Mouse (Mus musculus): ENCODE measurements around the gene Hcar1. TPM values are rescaled to one million over a fixed set of nuclear protein-coding genes. Genes with fewer than 3 reads are reported as not detected.

The Hcar1 gene
- polyA plus RNA-seq, 1 experiment from 2014 or later = 0.51 TPM

- H3K4me3 ChIP-seq (replicated peaks; ENCODE audit: low read length) = no peak overlapping the region
- no peaks in the 10 kb centered on the region for H3K9me3 ChIP-seq (ENCODE audit: control insufficient read depth, low read length)
- H3K4me2 ChIP-seq (replicated peaks) = no peak overlapping the region
- no peak overlapping the region for H3K9ac ChIP-seq
- no peaks in the 10 kb centered on the region for H3K4me1 ChIP-seq (replicated peaks; ENCODE audit: control insufficient read depth, insufficient read depth, low read length)
- H3K27me3 ChIP-seq (ENCODE audit: control insufficient read depth, insufficient read depth, low read length) = no peaks in the 10 kb centered on the region
- WGBS = 88% methylated on average over 11 of the region's 11 CpGs
- no peak for DNase-seq (ENCODE audit: low spot score)
- no peak overlapping the region for H3K27ac ChIP-seq
- ATAC-seq (ENCODE audit: low FRiP score) = no peak
- no peaks in the 10 kb centered on the region for H3K36me3 ChIP-seq (replicated peaks; ENCODE audit: control insufficient read depth, insufficient read depth)
These were observed 16.6 kb upstream of the Hcar1 start for GRCm38 (mm10) chr5:123896395-123896794.

- Histone ChIP-seq H3K4me1 (replicated peaks; ENCODE audit: control insufficient read depth, insufficient read depth, low read length) (no peaks in the 10 kb centered on the region), H3K4me3 (replicated peaks; ENCODE audit: low read length) (no peak overlapping the region), H3K36me3 (replicated peaks; ENCODE audit: control insufficient read depth, insufficient read depth) (no peaks in the 10 kb centered on the region), H3K9me3 (ENCODE audit: control insufficient read depth, low read length) (no peaks in the 10 kb centered on the region), H3K27me3 (ENCODE audit: control insufficient read depth, insufficient read depth, low read length) (no peaks in the 10 kb centered on the region), H3K27ac (no peak overlapping the region), H3K9ac (no peak overlapping the region), H3K4me2 (replicated peaks) (no peak overlapping the region)
- WGBS = 93% methylated on average over 5 of the region's 5 CpGs
- DNase-seq (ENCODE audit: low spot score) (no peak), ATAC-seq (ENCODE audit: low FRiP score) (no peak)
These were observed 13.7 kb upstream of the Hcar1 start for GRCm38 (mm10) chr5:123893520-123893919.

GRCm38 (mm10) chr5:123891669-123892068 lies 11.8 kb upstream of the Hcar1 start:
- no peak overlapping the region for H3K27ac ChIP-seq
- WGBS = 57% methylated on average over 6 of the region's 6 CpGs
- H3K9me3 ChIP-seq (ENCODE audit: control insufficient read depth, low read length) = no peaks in the 10 kb centered on the region
- no peak overlapping the region for H3K4me3 ChIP-seq (replicated peaks; ENCODE audit: low read length)
- no peaks in the 10 kb centered on the region for H3K36me3 ChIP-seq (replicated peaks; ENCODE audit: control insufficient read depth, insufficient read depth)
- DNase-seq (ENCODE audit: low spot score) = peak; percentile 30
- H3K4me2 ChIP-seq (replicated peaks) = no peak overlapping the region
- no peak for ATAC-seq (ENCODE audit: low FRiP score)
- H3K9ac ChIP-seq = no peak overlapping the region
- H3K27me3 ChIP-seq (ENCODE audit: control insufficient read depth, insufficient read depth, low read length) = no peaks in the 10 kb centered on the region
- no peaks in the 10 kb centered on the region for H3K4me1 ChIP-seq (replicated peaks; ENCODE audit: control insufficient read depth, insufficient read depth, low read length)

- no peaks in the 10 kb centered on the region for H3K27me3 ChIP-seq (ENCODE audit: control insufficient read depth, insufficient read depth, low read length)
- H3K9ac ChIP-seq = no peak overlapping the region
- H3K4me1 ChIP-seq (replicated peaks; ENCODE audit: control insufficient read depth, insufficient read depth, low read length) = no peaks in the 10 kb centered on the region
- H3K4me3 ChIP-seq (replicated peaks; ENCODE audit: low read length) = no peak overlapping the region
- H3K4me2 ChIP-seq (replicated peaks) = no peak overlapping the region
- DNase-seq (ENCODE audit: low spot score) (no peak), ATAC-seq (ENCODE audit: low FRiP score) (no peak)
- no peak overlapping the region for H3K27ac ChIP-seq
- 78% methylated on average over 5 of the region's 5 CpGs for WGBS
- no peaks in the 10 kb centered on the region for H3K36me3 ChIP-seq (replicated peaks; ENCODE audit: control insufficient read depth, insufficient read depth)
- no peaks in the 10 kb centered on the region for H3K9me3 ChIP-seq (ENCODE audit: control insufficient read depth, low read length)
These were observed 11.2 kb upstream of the Hcar1 start for GRCm38 (mm10) chr5:123890987-123891386.

- 80% methylated on average over 2 of the region's 2 CpGs for WGBS
- no peaks in the 10 kb centered on the region for H3K27me3 ChIP-seq (ENCODE audit: control insufficient read depth, insufficient read depth, low read length)
- H3K36me3 ChIP-seq (replicated peaks; ENCODE audit: control insufficient read depth, insufficient read depth) = no peaks in the 10 kb centered on the region
- H3K9ac ChIP-seq = no peak overlapping the region
- H3K4me1 ChIP-seq (replicated peaks; ENCODE audit: control insufficient read depth, insufficient read depth, low read length) = no peaks in the 10 kb centered on the region
- H3K4me3 ChIP-seq (replicated peaks; ENCODE audit: low read length) = no peak overlapping the region
- DNase-seq (ENCODE audit: low spot score) (no peak), ATAC-seq (ENCODE audit: low FRiP score) (no peak)
- H3K4me2 ChIP-seq (replicated peaks) = no peak overlapping the region
- no peak overlapping the region for H3K27ac ChIP-seq
- no peaks in the 10 kb centered on the region for H3K9me3 ChIP-seq (ENCODE audit: control insufficient read depth, low read length)
These were observed 10.5 kb upstream of the Hcar1 start for GRCm38 (mm10) chr5:123890312-123890711.

- Histone ChIP-seq H3K27ac (no peak overlapping the region), H3K36me3 (replicated peaks; ENCODE audit: control insufficient read depth, insufficient read depth) (no peaks in the 10 kb centered on the region), H3K9ac (no peak overlapping the region), H3K4me3 (replicated peaks; ENCODE audit: low read length) (no peak overlapping the region), H3K4me1 (replicated peaks; ENCODE audit: control insufficient read depth, insufficient read depth, low read length) (no peaks in the 10 kb centered on the region), H3K27me3 (ENCODE audit: control insufficient read depth, insufficient read depth, low read length) (no peaks in the 10 kb centered on the region), H3K9me3 (ENCODE audit: control insufficient read depth, low read length) (no peaks in the 10 kb centered on the region), H3K4me2 (replicated peaks) (no peak overlapping the region)
- ATAC-seq (ENCODE audit: low FRiP score) = no peak
- DNase-seq (ENCODE audit: low spot score) = no peak
- 88% methylated on average over 3 of the region's 3 CpGs for WGBS
These were observed 6.5 kb upstream of the Hcar1 start for GRCm38 (mm10) chr5:123886365-123886764.

- Histone ChIP-seq H3K27me3 (ENCODE audit: control insufficient read depth, insufficient read depth, low read length) (no peaks in the 10 kb centered on the region), H3K36me3 (replicated peaks; ENCODE audit: control insufficient read depth, insufficient read depth) (no peaks in the 10 kb centered on the region), H3K9ac (no peak overlapping the region), H3K9me3 (ENCODE audit: control insufficient read depth, low read length) (no peaks in the 10 kb centered on the region), H3K27ac (no peak overlapping the region), H3K4me3 (replicated peaks; ENCODE audit: low read length) (no peak overlapping the region), H3K4me1 (replicated peaks; ENCODE audit: control insufficient read depth, insufficient read depth, low read length) (no peaks in the 10 kb centered on the region), H3K4me2 (replicated peaks) (no peak overlapping the region)
- WGBS = 76% methylated on average over 10 of the region's 10 CpGs
- no peak for ATAC-seq (ENCODE audit: low FRiP score)
- no peak for DNase-seq (ENCODE audit: low spot score)
These were observed 4.5 kb upstream of the Hcar1 start for GRCm38 (mm10) chr5:123884332-123884731.

GRCm38 (mm10) chr5:123883891-123884290 lies 4.1 kb upstream of the Hcar1 start:
- DNase-seq (ENCODE audit: low spot score) = no peak
- Histone ChIP-seq H3K9ac (no peak overlapping the region), H3K36me3 (replicated peaks; ENCODE audit: control insufficient read depth, insufficient read depth) (no peaks in the 10 kb centered on the region), H3K4me1 (replicated peaks; ENCODE audit: control insufficient read depth, insufficient read depth, low read length) (no peaks in the 10 kb centered on the region), H3K27ac (no peak overlapping the region), H3K4me2 (replicated peaks) (no peak overlapping the region), H3K9me3 (ENCODE audit: control insufficient read depth, low read length) (no peaks in the 10 kb centered on the region), H3K27me3 (ENCODE audit: control insufficient read depth, insufficient read depth, low read length) (no peaks in the 10 kb centered on the region), H3K4me3 (replicated peaks; ENCODE audit: low read length) (no peak overlapping the region)
- no peak for ATAC-seq (ENCODE audit: low FRiP score)
- WGBS = 84% methylated on average over 7 of the region's 7 CpGs

GRCm38 (mm10) chr5:123880778-123881177 lies 958 bp upstream of the Hcar1 start:
- Histone ChIP-seq H3K4me2 (replicated peaks) (no peak overlapping the region), H3K27ac (no peak overlapping the region), H3K9me3 (ENCODE audit: control insufficient read depth, low read length) (no peaks in the 10 kb centered on the region), H3K4me3 (replicated peaks; ENCODE audit: low read length) (no peak overlapping the region), H3K27me3 (ENCODE audit: control insufficient read depth, insufficient read depth, low read length) (no peaks in the 10 kb centered on the region), H3K4me1 (replicated peaks; ENCODE audit: control insufficient read depth, insufficient read depth, low read length) (no peaks in the 10 kb centered on the region), H3K36me3 (replicated peaks; ENCODE audit: control insufficient read depth, insufficient read depth) (no peaks in the 10 kb centered on the region), H3K9ac (no peak overlapping the region)
- 77% methylated on average over 14 of the region's 14 CpGs for WGBS
- ATAC-seq (ENCODE audit: low FRiP score) (no peak), DNase-seq (ENCODE audit: low spot score) (no peak)

GRCm38 (mm10) chr5:123878056-123878455 lies 1.8 kb downstream of the Hcar1 start:
- ATAC-seq (ENCODE audit: low FRiP score) = no peak
- Histone ChIP-seq H3K27me3 (ENCODE audit: control insufficient read depth, insufficient read depth, low read length) (no peaks in the 10 kb centered on the region), H3K4me2 (replicated peaks) (no peak overlapping the region)

More at GRCm38 (mm10) chr5:123878056-123878455, 1.8 kb downstream of the Hcar1 start:
- WGBS = 76% methylated on average over 14 of the region's 14 CpGs
- no peak overlapping the region for H3K27ac ChIP-seq
- H3K9me3 ChIP-seq (ENCODE audit: control insufficient read depth, low read length) = no peaks in the 10 kb centered on the region
- DNase-seq (ENCODE audit: low spot score) = no peak
- H3K9ac ChIP-seq = no peak overlapping the region
- H3K4me1 ChIP-seq (replicated peaks; ENCODE audit: control insufficient read depth, insufficient read depth, low read length) = no peaks in the 10 kb centered on the region
- H3K36me3 ChIP-seq (replicated peaks; ENCODE audit: control insufficient read depth, insufficient read depth) = no peaks in the 10 kb centered on the region
- H3K4me3 ChIP-seq (replicated peaks; ENCODE audit: low read length) = no peak overlapping the region
